Mouse (Mus musculus) adrenal gland, postnatal 4 days (tissue): ENCODE measurements around the gene Olfr103. TPM values are rescaled to one million over a fixed set of nuclear protein-coding genes. Genes with fewer than 3 reads are reported as not detected.

Source experiments
- DNase-seq, 2 experiments: peaks; one replicate each; pipeline ENCODE4 v3.0.0; 2021 to 2022; ENCODE audit warnings: low spot score in 2 of 2, mixed read lengths in 2 of 2
- long read RNA-seq, 2 experiments: library from polyadenylated mRNA; stranded (forward); transcript quantifications; one replicate each; pipeline ENCODE4 v2.0.0; 2021
- total RNA-seq, 2 experiments: library from RNA; stranded (reverse); gene quantifications; 2 replicates each; pipeline ENCODE4 v1.2.3; 2021

Olfr103 gene
- total RNA-seq = not detected
- long read RNA-seq, experiment 1 = 0 reads
- long read RNA-seq, experiment 2 = 0 reads

DNA sequence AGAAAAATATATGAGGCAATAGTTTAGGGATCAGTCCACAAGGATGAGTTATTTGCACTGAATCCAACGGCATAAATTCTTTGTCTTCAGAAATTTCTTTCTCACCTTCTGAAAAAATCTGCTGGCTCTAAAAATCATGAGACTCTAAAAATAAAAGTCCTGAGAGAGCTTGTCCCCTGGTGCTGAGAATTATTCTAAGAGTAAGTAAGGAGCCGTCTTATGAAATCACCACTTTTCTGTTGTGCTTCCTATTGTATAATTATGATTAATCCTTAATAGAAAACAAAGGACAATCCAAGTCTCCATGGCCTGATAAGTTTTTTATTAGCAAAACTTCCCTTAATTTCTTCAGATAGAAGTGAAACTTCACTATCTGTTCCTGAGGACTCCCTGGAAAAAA is at the start of gene Olfr103:
TSS of gene Olfr103 (minus strand) at position 101 of the 400 bp plus-strand sequence.
- DNase-seq = no peak

DNA sequence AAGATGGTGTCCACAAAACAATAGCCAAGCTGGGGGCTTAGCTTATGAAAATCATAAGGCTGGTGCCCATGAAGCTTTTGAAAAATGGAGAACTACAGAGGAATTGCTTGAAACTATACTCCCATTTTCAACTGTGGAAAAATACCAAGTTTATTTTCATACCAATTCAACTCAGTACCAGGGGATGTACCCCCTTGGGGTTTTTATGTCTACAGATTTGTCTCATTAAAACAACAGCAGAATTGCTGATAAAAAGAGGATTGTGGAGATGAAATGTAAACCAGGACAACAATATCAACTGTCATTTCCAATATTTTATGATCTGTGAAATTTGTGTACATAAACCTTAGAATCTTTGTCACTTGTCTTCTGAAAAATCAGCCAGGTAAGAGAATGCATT is 39.2 kb upstream of the Olfr103 start, which contains the start of gene Olfr105-ps:
TSS of gene Olfr105-ps (plus strand) at position 301 of the 400 bp plus-strand sequence.
- no peak for DNase-seq

DNA sequence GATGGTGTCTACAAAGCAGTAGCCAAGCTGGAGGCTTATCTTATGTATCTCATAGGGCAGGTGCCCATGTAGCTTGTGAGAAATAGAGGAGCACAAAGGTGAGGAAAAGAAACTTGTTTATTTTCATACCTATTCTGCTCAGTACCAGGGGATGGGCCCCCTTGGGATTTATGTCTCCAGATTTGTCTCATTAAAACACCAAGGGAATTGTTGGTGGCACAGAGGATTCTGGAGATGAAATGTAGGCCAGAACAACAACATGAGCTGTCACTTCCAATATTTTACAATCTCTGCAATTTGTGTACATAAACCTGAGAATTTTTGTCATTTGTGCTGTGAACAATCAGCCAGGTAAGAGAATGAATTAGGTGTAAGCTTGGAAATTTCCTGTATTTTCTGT is 19.8 kb upstream of the Olfr103 start, which contains the start of gene Olfr104-ps:
TSS of gene Olfr104-ps (plus strand) at position 301 of the 400 bp plus-strand sequence.
- no peak for DNase-seq

DNA sequence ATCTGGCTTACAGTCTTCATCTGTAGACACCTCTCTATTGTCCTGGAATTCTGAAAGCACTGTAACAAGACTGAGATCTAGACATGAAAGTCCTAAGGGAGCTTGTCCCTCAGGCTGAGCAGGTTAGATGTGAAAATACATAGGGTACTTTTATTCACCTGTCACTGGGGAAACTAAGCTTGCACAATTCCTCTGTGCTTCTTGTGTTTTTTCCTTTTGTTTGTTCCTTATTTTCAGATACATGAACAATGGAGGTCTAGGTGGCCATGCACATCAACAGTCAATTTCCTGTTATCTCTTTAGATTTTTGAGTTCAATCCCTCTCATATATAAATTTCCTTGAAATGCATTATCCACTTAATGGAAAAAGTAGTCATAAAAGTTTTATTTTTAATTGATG is 22.5 kb downstream of the Olfr103 start, which contains the start of gene Olfr102:
TSS of gene Olfr102 (minus strand) at position 101 of the 400 bp plus-strand sequence.
- no peak for DNase-seq

- DNase-seq = no peak
Measured at GRCm38 (mm10) chr17:37310146-37310699, 29.3 kb downstream of the Olfr103 start.

GRCm38 (mm10) chr17:37308483-37308882 is 31.0 kb downstream of the Olfr103 start:
- DNase-seq = no peak

- DNase-seq = no peak
Measured at GRCm38 (mm10) chr17:37304213-37304612, 35.3 kb downstream of the Olfr103 start, which contains the start of gene Olfr101. Gene Olfr101 (minus strand): TSS chr17:37304313.

Other genes starting within 250 kb of the Olfr103 start
- gene Olfr91, start 241.4 kb downstream of the Olfr103 start, total RNA-seq = not detected
- not detected for gene Olfr92, start 219.6 kb downstream of the Olfr103 start, total RNA-seq
- not detected for gene Olfr93, start 178.2 kb downstream of the Olfr103 start, total RNA-seq
- gene Ubd, start 145.8 kb downstream of the Olfr103 start, total RNA-seq = not detected
- gene Olfr94, start 138.7 kb downstream of the Olfr103 start, total RNA-seq = not detected
- not detected for gene Olfr95, start 126.6 kb downstream of the Olfr103 start, total RNA-seq
- gene Olfr96, start 119.6 kb downstream of the Olfr103 start, total RNA-seq = not detected
- gene Olfr97, start 102.4 kb downstream of the Olfr103 start, total RNA-seq = not detected
- not detected for gene Olfr98, start 75.9 kb downstream of the Olfr103 start, total RNA-seq
- gene H2-M3, start 69.5 kb downstream of the Olfr103 start, total RNA-seq = 1 to 10 TPM; 4.3 to 5.6 TPM
- gene Olfr99, start 56.2 kb downstream of the Olfr103 start, total RNA-seq = not detected
- gene Olfr101, start 35.4 kb downstream of the Olfr103 start, total RNA-seq = not detected
- gene Olfr102, start 22.6 kb downstream of the Olfr103 start, total RNA-seq = not detected
- not detected for gene Olfr104-ps, start 19.9 kb upstream of the Olfr103 start, total RNA-seq
- not detected for gene Olfr105-ps, start 39.3 kb upstream of the Olfr103 start, total RNA-seq
- not detected for gene Olfr106-ps, start 50.7 kb upstream of the Olfr103 start, total RNA-seq
- gene Olfr107, start 59.5 kb upstream of the Olfr103 start, total RNA-seq = not detected
- not detected for gene Olfr108, start 105.8 kb upstream of the Olfr103 start, total RNA-seq
- gene Olfr109, start 119.2 kb upstream of the Olfr103 start, total RNA-seq = not detected
- gene H2-M2, start 143.9 kb upstream of the Olfr103 start, total RNA-seq = under 1 TPM in 1 of 2 experiments, not detected in 1; 0.20 TPM
- gene Olfr110, start 152.8 kb upstream of the Olfr103 start, total RNA-seq = not detected
- gene Olfr111, start 168.3 kb upstream of the Olfr103 start, total RNA-seq = not detected
- not detected for gene Olfr112, start 229.8 kb upstream of the Olfr103 start, total RNA-seq
- gene Olfr113, start 238.0 kb upstream of the Olfr103 start, total RNA-seq = not detected